Mouse (Mus musculus): ENCODE data around the gene Postn. TPM values are rescaled to one million over a fixed set of nuclear protein-coding genes. Genes with fewer than 3 reads are reported as not detected.

Gene Postn
- total and polyA plus RNA-seq, 3 experiments = not detected

- no peak overlapping the region for H3K9ac ChIP-seq (ENCODE audit: control insufficient read depth, low read depth, low read length, poor library complexity, severe bottlenecking)
- H3K4me1 ChIP-seq (ENCODE audit: control insufficient read depth in 1 of 2, insufficient read depth in 2 of 2, low read length in 2 of 2) = no peaks in the 10 kb centered on the region
- no peak for DNase-seq (ENCODE audit: low read depth, low spot score)
- H3K79me2 ChIP-seq (ENCODE audit: control insufficient read depth, insufficient read depth, low read length, poor library complexity) = no peaks in the 10 kb centered on the region
- no peak overlapping the region for H3K27ac ChIP-seq (ENCODE audit: control insufficient read depth, low read depth, low read length)
- H3K27me3 ChIP-seq (ENCODE audit: control insufficient read depth in 1 of 2, insufficient read depth in 2 of 2, low read length in 2 of 2) = no peaks in the 10 kb centered on the region
- H3K9me3 ChIP-seq (replicated peaks; ENCODE audit: insufficient read depth, low read length) = no peaks in the 10 kb centered on the region
- no peak for TF ChIP-seq BHLHE40 (IDR thresholded peaks at IDR 0.05; ENCODE audit: borderline replicate concordance, low read depth, low read length)
- no peak for TF ChIP-seq MEF2A (IDR thresholded peaks at IDR 0.05; ENCODE audit: extremely low read depth, insufficient replicate concordance, low read depth, low read length, poor library complexity, severe bottlenecking)
- TF ChIP-seq POLR2A (IDR thresholded peaks at IDR 0.05; ENCODE audit: control insufficient read depth in 1 of 2, insufficient read depth in 1 of 2, low read depth in 1 of 2, low read length in 2 of 2, poor library complexity in 1 of 2) = no peak
- no peak for TF ChIP-seq CHD2 (IDR thresholded peaks at IDR 0.05; ENCODE audit: low read length)
- no peak for TF ChIP-seq NRF1 (IDR thresholded peaks at IDR 0.05; ENCODE audit: insufficient read depth, low read depth, low read length, poor library complexity, severe bottlenecking)
- no peak for TF ChIP-seq GATA1 (IDR thresholded peaks at IDR 0.05; ENCODE audit: low read depth, low read length)
- no peak for TF ChIP-seq POLR2AphosphoS5 (IDR thresholded peaks at IDR 0.05; ENCODE audit: borderline replicate concordance, low read depth, low read length)
- TF ChIP-seq UBTF (IDR thresholded peaks at IDR 0.05; ENCODE audit: borderline replicate concordance, insufficient read depth, low read depth, low read length) = no peak
- TF ChIP-seq HCFC1 (IDR thresholded peaks at IDR 0.05; ENCODE audit: low read depth, low read length) = no peak
- no peak for TF ChIP-seq MYB (IDR thresholded peaks at IDR 0.05; ENCODE audit: low read depth, low read length)
- no peak for TF ChIP-seq RCOR1 (IDR thresholded peaks at IDR 0.05; ENCODE audit: low read depth, low read length)
- TF ChIP-seq USF1 (IDR thresholded peaks at IDR 0.05; ENCODE audit: low read depth, low read length) = no peak
- TF ChIP-seq ZC3H11A (IDR thresholded peaks at IDR 0.05; ENCODE audit: low read depth, low read length) = no peak
- no peak for TF ChIP-seq JUND (IDR thresholded peaks at IDR 0.05; ENCODE audit: low read depth, low read length)
- TF ChIP-seq SIN3A (IDR thresholded peaks at IDR 0.05; ENCODE audit: low read length) = no peak
- no peak for TF ChIP-seq MAFK (IDR thresholded peaks at IDR 0.05; ENCODE audit: borderline replicate concordance, low read depth, low read length)
- no peak for TF ChIP-seq ZKSCAN1 (IDR thresholded peaks at IDR 0.05; ENCODE audit: low read depth, low read length)
- TF ChIP-seq ZMIZ1 (IDR thresholded peaks at IDR 0.05; ENCODE audit: low read depth, low read length) = no peak
- no peak overlapping the region for H3K4me3 ChIP-seq (ENCODE audit: control insufficient read depth in 1 of 2, insufficient read depth in 1 of 2, low read depth in 2 of 2, low read length in 2 of 2)
- H3K36me3 ChIP-seq (ENCODE audit: control insufficient read depth in 1 of 2, insufficient read depth in 2 of 2, low read length in 2 of 2) = no peaks in the 10 kb centered on the region
Measured at GRCm38 (mm10) chr3:54376014-54376413, 15.1 kb downstream of the Postn start.

- Histone ChIP-seq H3K9me3 (replicated peaks; ENCODE audit: insufficient read depth, low read length) (no peaks in the 10 kb centered on the region), H3K9ac (ENCODE audit: control insufficient read depth, low read depth, low read length, poor library complexity, severe bottlenecking) (no peak overlapping the region), H3K27me3 (ENCODE audit: control insufficient read depth in 1 of 2, insufficient read depth in 2 of 2, low read length in 2 of 2) (no peaks in the 10 kb centered on the region), H3K36me3 (ENCODE audit: control insufficient read depth in 1 of 2, insufficient read depth in 2 of 2, low read length in 2 of 2) (no peaks in the 10 kb centered on the region), H3K4me3 (ENCODE audit: control insufficient read depth in 1 of 2, insufficient read depth in 1 of 2, low read depth in 2 of 2, low read length in 2 of 2) (no peak overlapping the region), H3K27ac (ENCODE audit: control insufficient read depth, low read depth, low read length) (no peak overlapping the region), H3K79me2 (ENCODE audit: control insufficient read depth, insufficient read depth, low read length, poor library complexity) (no peaks in the 10 kb centered on the region), H3K4me1 (ENCODE audit: control insufficient read depth in 1 of 2, insufficient read depth in 2 of 2, low read length in 2 of 2) (no peaks in the 10 kb centered on the region)
- DNase-seq (ENCODE audit: low read depth, low spot score) = no peak
- TF ChIP-seq SIN3A (IDR thresholded peaks at IDR 0.05; ENCODE audit: low read length) = no peak
- TF ChIP-seq USF1 (IDR thresholded peaks at IDR 0.05; ENCODE audit: low read depth, low read length) = no peak
- TF ChIP-seq TAL1 (IDR thresholded peaks at IDR 0.05; ENCODE audit: low read length) = no peak
- no peak for TF ChIP-seq ZNF384 (IDR thresholded peaks at IDR 0.05; ENCODE audit: low read depth, low read length)
- no peak for TF ChIP-seq EP300 (IDR thresholded peaks at IDR 0.05; ENCODE audit: low read depth in 1 of 2, low read length in 2 of 2)
- TF ChIP-seq ZMIZ1 (IDR thresholded peaks at IDR 0.05; ENCODE audit: low read depth, low read length) = no peak
Measured at GRCm38 (mm10) chr3:54377647-54378046, 16.7 kb downstream of the Postn start.
